In genomic region chr12:70239741-70240140, GRCm38 (mm10) we compare ENCODE assay signal across 26 mouse cellular contexts. TPM values are rescaled to one million over a fixed set of nuclear protein-coding genes. Genes with fewer than 3 reads are reported as not detected.
A peak's percentile ranks its signal among the peaks of the same experiment; 100 is the strongest.
DNase-seq lines count a peak whose midpoint lies in the region; ATAC-seq and TF ChIP-seq lines count a peak whose summit lies in the region.
"Had no signal": no experiment of that assay in that cellular context is flagged by ENCODE, and none has a peak within 500 bp of the region (broad histone marks: within the 10 kb centered on the region; RNA-seq: fewer than 3 reads in every experiment).

No protein-coding gene starts in this region.

- no peak for ATAC-seq in intestine, postnatal 0 days
- ATAC-seq: activated CD4-positive, CD25-positive, alpha-beta regulatory T cell, adult 4 months; forebrain, embryonic 13.5 days; forebrain, embryonic 16.5 days; hindbrain, embryonic 16.5 days; intestine, embryonic 15.5 days had no signal

- H3K27ac ChIP-seq in intestine, postnatal 0 days (ENCODE audit: low read depth, low read length), result no peak overlapping the region
- H3K27ac ChIP-seq: forebrain, embryonic 10.5 days; intestine, embryonic 15.5 days had no signal

- peak; percentile 18 for DNase-seq in adrenal gland, adult 2 months
- DNase-seq in adrenal gland, postnatal 10 days, result no peak
- peak; percentile 64 for DNase-seq in heart, adult 11 months
- no peak for DNase-seq in heart, postnatal 10 days
- DNase-seq in MN1 (ENCODE audit: low spot score), result peak; percentile 69
- DNase-seq in spleen, postnatal 4 days (ENCODE audit: low spot score in 2 of 2), result no peak
- DNase-seq: adrenal gland, postnatal 14 days; B cell, adult 2 months; cerebellum, adult 11 months; cerebellum, adult 2 months; cerebellum, adult 9-11 months; cerebellum, postnatal 36 days; embryo, embryonic 11 days; gastrocnemius, postnatal 25 days; heart, postnatal 36 days; kidney, adult 18-20 months had no signal

- no peak for TF ChIP-seq CTCF in intestine, postnatal 0 days (IDR thresholded peaks at IDR 0.05; ENCODE audit: low read depth)

- H3K9ac ChIP-seq in intestine, postnatal 0 days (ENCODE audit: low read depth, low read length), result no peak overlapping the region
- H3K9ac ChIP-seq: forebrain, embryonic 13.5 days; hindbrain, embryonic 13.5 days; intestine, embryonic 15.5 days had no signal

- WGBS in intestine, postnatal 0 days, result 60% methylated on average over 5 of the region's 5 CpGs

- no peak overlapping the region for H3K4me3 ChIP-seq in intestine, postnatal 0 days (ENCODE audit: low read depth, low read length)
- H3K4me3 ChIP-seq: forebrain, embryonic 10.5 days; forebrain, embryonic 13.5 days; hindbrain, embryonic 10.5 days; hindbrain, embryonic 13.5 days; intestine, embryonic 15.5 days had no signal

- no peaks in the 10 kb centered on the region for H3K9me3 ChIP-seq in intestine, postnatal 0 days (ENCODE audit: control insufficient read depth)
- H3K9me3 ChIP-seq: forebrain, embryonic 10.5 days; forebrain, embryonic 13.5 days; hindbrain, embryonic 10.5 days; hindbrain, embryonic 13.5 days; intestine, embryonic 15.5 days had no signal

- intact Hi-C loops in heart, postnatal 10 days (cut with DNase I), result loop anchor here (10.0 kb wide), 2 partner anchors 505 to 675 kb away; no protein-coding TSS in a partner anchor

- H3K4me2 ChIP-seq in intestine, postnatal 0 days (replicated peaks; ENCODE audit: low read depth), result no peak overlapping the region
- H3K4me2 ChIP-seq: forebrain, embryonic 13.5 days; heart, embryonic 11.5 days; hindbrain, embryonic 13.5 days; intestine, embryonic 15.5 days had no signal

- H3K4me1 ChIP-seq in intestine, postnatal 0 days (replicated peaks; ENCODE audit: control insufficient read depth, insufficient read depth, low read length), result no peaks in the 10 kb centered on the region
- H3K4me1 ChIP-seq: intestine, embryonic 15.5 days had no signal

- H3K27me3 ChIP-seq in intestine, postnatal 0 days (replicated peaks; ENCODE audit: control insufficient read depth, insufficient read depth, low read length), result no peaks in the 10 kb centered on the region
- H3K27me3 ChIP-seq: forebrain, embryonic 13.5 days; hindbrain, embryonic 13.5 days; intestine, embryonic 15.5 days had no signal

- H3K36me3 ChIP-seq in intestine, postnatal 0 days (ENCODE audit: control insufficient read depth, insufficient read depth), result no peaks in the 10 kb centered on the region
- H3K36me3 ChIP-seq: forebrain, embryonic 10.5 days; hindbrain, embryonic 10.5 days; hindbrain, embryonic 13.5 days; intestine, embryonic 15.5 days had no signal

RNA-seq across cellular contexts. Expression of gene Pygl, which starts 8.5 kb away (rescaled TPM):
- total RNA-seq in adrenal gland, adult 2 months (2021), result 100 to 1,000 TPM in 1 of 2 experiments, 10 to 100 TPM in 1; 94.6 to 157 TPM
- 58.7 and 87.6 TPM in 2 replicates for polyA plus RNA-seq in adrenal gland, adult 2 months (2012; rRNA removed)
- total RNA-seq in adrenal gland, postnatal 10 days (2021), result 10 to 100 TPM; 48.7 to 82.7 TPM
- total RNA-seq in heart, postnatal 10 days (2021), result 10 to 100 TPM in 1 of 2 experiments, 1 to 10 TPM in 1; 8.6 to 13.0 TPM
- polyA plus RNA-seq in intestine, postnatal 0 days (2015; fragmentation: Nextera tagmentation; extraction: Ambion mirVana), result 8.1 and 8.2 TPM in 2 replicates

Comparison
In these comparisons a context has a peak if more than half of its experiments do, and no peak if none do; other contexts are left out.
1. DNase-seq: peak in adrenal gland, adult 2 months (single experiment), heart, adult 11 months (single experiment) and MN1 (single experiment); none in adrenal gland, postnatal 10 days (single experiment), heart, postnatal 10 days (0 of 2) and spleen, postnatal 4 days (0 of 2).